Mouse (Mus musculus) ovary, adult 18-20 months (tissue): ENCODE data around the gene Fgf15.
"Not testable (repeated sequence)": the region's sequence is repeated elsewhere in the genome, so short reads cannot be mapped to it uniquely, and the experiment has no call there.

ENCODE experiments used
- DNase-seq: peaks from one replicate; pipeline ENCODE4 v3.0.0; 2022; ENCODE audit warnings: low spot score, mixed read lengths

The Fgf15 gene

GRCm38 (mm10) chr7:144890661-144891060 is 5.7 kb upstream of the Fgf15 start:
- not testable (repeated sequence) for DNase-seq

- no peak for DNase-seq
Measured at GRCm38 (mm10) chr7:144891863-144892262, 4.5 kb upstream of the Fgf15 start.

- no peak for DNase-seq
Measured at GRCm38 (mm10) chr7:144892322-144892721, 4.0 kb upstream of the Fgf15 start.

GRCm38 (mm10) chr7:144894191-144894590 is 2.1 kb upstream of the Fgf15 start:
- DNase-seq = no peak

- DNase-seq = no peak
Measured at GRCm38 (mm10) chr7:144894706-144895105, 1.6 kb upstream of the Fgf15 start.

GRCm38 (mm10) chr7:144895305-144896111 is 823 bp upstream of the Fgf15 start:
- DNase-seq = peak; percentile 29

- no peak for DNase-seq
Measured at GRCm38 (mm10) chr7:144898506-144898905, 2.2 kb downstream of the Fgf15 start.

- not testable (repeated sequence) for DNase-seq
Measured at GRCm38 (mm10) chr7:144905514-144905913, 9.2 kb downstream of the Fgf15 start.

GRCm38 (mm10) chr7:144906708-144907397 is 10.5 kb downstream of the Fgf15 start:
- no peak for DNase-seq

GRCm38 (mm10) chr7:144907793-144908192 is 11.5 kb downstream of the Fgf15 start:
- DNase-seq = no peak

GRCm38 (mm10) chr7:144908705-144909104 is 12.4 kb downstream of the Fgf15 start:
- no peak for DNase-seq

- no peak for DNase-seq
Measured at GRCm38 (mm10) chr7:144911121-144911520, 14.8 kb downstream of the Fgf15 start.

GRCm38 (mm10) chr7:144912897-144913296 is 16.6 kb downstream of the Fgf15 start:
- DNase-seq = no peak

- no peak for DNase-seq
Measured at GRCm38 (mm10) chr7:144914296-144914947, 18.1 kb downstream of the Fgf15 start.

GRCm38 (mm10) chr7:144914948-144915750 is 18.8 kb downstream of the Fgf15 start, which contains the start of gene LTO1:
Gene LTO1, plus strand, starts transcription at chr7:144915100.
- peak; percentile 80 for DNase-seq

- no peak for DNase-seq
Measured at GRCm38 (mm10) chr7:144918823-144919222, 22.5 kb downstream of the Fgf15 start.

- DNase-seq = no peak
Measured at GRCm38 (mm10) chr7:144927591-144927990, 31.3 kb downstream of the Fgf15 start.

GRCm38 (mm10) chr7:144928009-144928888 is 31.9 kb downstream of the Fgf15 start:
- DNase-seq = no peak

GRCm38 (mm10) chr7:144928889-144929210 is 32.5 kb downstream of the Fgf15 start:
- DNase-seq = no peak

GRCm38 (mm10) chr7:144929506-144929905 is 33.2 kb downstream of the Fgf15 start:
- no peak for DNase-seq

GRCm38 (mm10) chr7:144929931-144930330 is 33.6 kb downstream of the Fgf15 start:
- DNase-seq = no peak
